Mouse (Mus musculus) midbrain, embryonic 12.5 days (tissue): Measurements from ENCODE around the gene St6galnac5. TPM values are rescaled to one million over a fixed set of nuclear protein-coding genes. Genes with fewer than 3 reads are reported as not detected.

Experiments used
- ATAC-seq: fragments of 200-750 bp; cut with Nextera tagmentation; 2 replicates; pipeline ENCODE4 v1.8.0; 2017; ENCODE audit warnings: low read depth, moderate TSS enrichment, moderate library complexity; ENCODE audit not compliant: low FRiP score
- H3K27ac ChIP-seq: fragments of 300-500 bp; sonication (generic); replicated peaks from 2 replicates; pipeline ENCODE4 v1.5.1; 2016; ENCODE audit warnings: mild to moderate bottlenecking
- H3K27me3 ChIP-seq: fragments of 300-500 bp; sonication (generic); 2 replicates; pipeline ENCODE4 v1.6.1; 2016; ENCODE audit warnings: mild to moderate bottlenecking
- H3K36me3 ChIP-seq: fragments of 300-500 bp; sonication (generic); 2 replicates; pipeline ENCODE4 v1.6.1; 2016
- H3K4me1 ChIP-seq: fragments of 300-500 bp; sonication (generic); 2 replicates; pipeline ENCODE4 v1.6.1; 2016
- H3K4me2 ChIP-seq: fragments of 300-500 bp; sonication (generic); replicated peaks from 2 replicates; pipeline ENCODE4 v1.6.1; 2016; ENCODE audit warnings: mild to moderate bottlenecking, moderate library complexity
- H3K4me3 ChIP-seq: fragments of 300-500 bp; sonication (generic); 2 replicates; pipeline ENCODE4 v1.5.1; 2016; ENCODE audit warnings: mild to moderate bottlenecking
- H3K9ac ChIP-seq: fragments of 300-500 bp; sonication (generic); replicated peaks from 2 replicates; pipeline ENCODE4 v1.6.1; 2016; ENCODE audit warnings: mild to moderate bottlenecking, moderate library complexity
- H3K9me3 ChIP-seq: fragments of 300-500 bp; sonication (generic); 2 replicates; pipeline ENCODE4 v1.6.1; 2016; ENCODE audit warnings: mild to moderate bottlenecking
- WGBS: fragments of 180-500 bp; shearing (Covaris S2); methylation state at CpG from one replicate; pipeline ENCODE4 v1.1.7; 2016; 5-methylcytosine and 5-hydroxymethylcytosine counted together
- polyA plus RNA-seq: library from polyadenylated mRNA; unstranded; fragments of >200 nt; fragmentation: Nextera tagmentation; extraction: Ambion mirVana; gene quantifications from 2 replicates; pipeline ENCODE4 v1.2.1, GENCODE M21; 2016

St6galnac5 gene
- polyA plus RNA-seq, 1 experiment from 2014 or later, result 5.6 TPM

- ATAC-seq, result no peak
- Histone ChIP-seq H3K4me3 (no peak overlapping the region), H3K4me1 (peaks cover 7% of the 10 kb centered on the region), H3K36me3 (no peaks in the 10 kb centered on the region), H3K4me2 (no peak overlapping the region), H3K27me3 (no peaks in the 10 kb centered on the region), H3K9ac (no peak overlapping the region), H3K27ac (no peak overlapping the region), H3K9me3 (no peaks in the 10 kb centered on the region)
- 78% methylated on average over 13 of the region's 13 CpGs for WGBS
These were observed 53.6 kb downstream of the St6galnac5 start for GRCm38 (mm10) chr3:152928287-152928975.

- no peaks in the 10 kb centered on the region for H3K27me3 ChIP-seq
- no peak for ATAC-seq
These were observed 55.9 kb downstream of the St6galnac5 start for GRCm38 (mm10) chr3:152926166-152926565.

GRCm38 (mm10) chr3:152925364-152925763 is 56.7 kb downstream of the St6galnac5 start:
- Histone ChIP-seq H3K4me1 (peaks cover 7% of the 10 kb centered on the region), H3K9me3 (no peaks in the 10 kb centered on the region), H3K4me3 (no peak overlapping the region), H3K27ac (no peak overlapping the region), H3K4me2 (no peak overlapping the region), H3K9ac (no peak overlapping the region), H3K27me3 (no peaks in the 10 kb centered on the region), H3K36me3 (no peaks in the 10 kb centered on the region)
- 92% methylated on average over 8 of the region's 8 CpGs for WGBS
- no peak for ATAC-seq

More at GRCm38 (mm10) chr3:152926166-152926565, 55.9 kb downstream of the St6galnac5 start:
- H3K36me3 ChIP-seq, result no peaks in the 10 kb centered on the region
- no peak overlapping the region for H3K9ac ChIP-seq
- no peak overlapping the region for H3K27ac ChIP-seq
- H3K9me3 ChIP-seq, result no peaks in the 10 kb centered on the region
- no peak overlapping the region for H3K4me3 ChIP-seq
- no peak overlapping the region for H3K4me2 ChIP-seq
- 77% methylated on average over 4 of the region's 4 CpGs for WGBS
- peaks cover 7% of the 10 kb centered on the region for H3K4me1 ChIP-seq

- Histone ChIP-seq H3K27me3 (no peaks in the 10 kb centered on the region), H3K4me1 (peaks cover 7% of the 10 kb centered on the region), H3K9me3 (no peaks in the 10 kb centered on the region), H3K9ac (no peak overlapping the region), H3K36me3 (no peaks in the 10 kb centered on the region), H3K4me2 (no peak overlapping the region), H3K4me3 (no peak overlapping the region), H3K27ac (no peak overlapping the region)
- no peak for ATAC-seq
- 77% methylated on average over 15 of the region's 15 CpGs for WGBS
These were observed 58.5 kb downstream of the St6galnac5 start for GRCm38 (mm10) chr3:152923530-152923929.

- Histone ChIP-seq H3K4me3 (no peak overlapping the region), H3K9me3 (no peaks in the 10 kb centered on the region), H3K36me3 (no peaks in the 10 kb centered on the region), H3K9ac (no peak overlapping the region), H3K4me2 (no peak overlapping the region), H3K27ac (no peak overlapping the region), H3K4me1 (no peaks in the 10 kb centered on the region), H3K27me3 (no peaks in the 10 kb centered on the region)
- ATAC-seq, result no peak
- 84% methylated on average over 3 of the region's 3 CpGs for whole genome bisulfite sequencing
These were observed 61.7 kb downstream of the St6galnac5 start for GRCm38 (mm10) chr3:152920365-152920764.

- Histone ChIP-seq H3K9ac (no peak overlapping the region), H3K4me1 (no peaks in the 10 kb centered on the region), H3K27ac (no peak overlapping the region), H3K4me3 (no peak overlapping the region), H3K27me3 (no peaks in the 10 kb centered on the region), H3K36me3 (no peaks in the 10 kb centered on the region), H3K9me3 (no peaks in the 10 kb centered on the region), H3K4me2 (no peak overlapping the region)
- no peak for ATAC-seq
- WGBS, result 82% methylated on average over 10 of the region's 10 CpGs
These were observed 62.9 kb downstream of the St6galnac5 start for GRCm38 (mm10) chr3:152919101-152919500.

GRCm38 (mm10) chr3:152917579-152917978 is 64.5 kb downstream of the St6galnac5 start:
- Histone ChIP-seq H3K9ac (no peak overlapping the region), H3K27ac (no peak overlapping the region), H3K4me1 (no peaks in the 10 kb centered on the region), H3K4me2 (no peak overlapping the region), H3K27me3 (no peaks in the 10 kb centered on the region), H3K4me3 (no peak overlapping the region), H3K9me3 (no peaks in the 10 kb centered on the region), H3K36me3 (no peaks in the 10 kb centered on the region)
- 86% methylated on average over 8 of the region's 8 CpGs for WGBS
- no peak for ATAC-seq

- H3K4me1 ChIP-seq, result no peaks in the 10 kb centered on the region
- no peaks in the 10 kb centered on the region for H3K36me3 ChIP-seq
- WGBS, result 93% methylated on average over 6 of the region's 6 CpGs
- H3K9me3 ChIP-seq, result no peaks in the 10 kb centered on the region
- no peak overlapping the region for H3K9ac ChIP-seq
- no peaks in the 10 kb centered on the region for H3K27me3 ChIP-seq
- no peak overlapping the region for H3K4me2 ChIP-seq
- H3K4me3 ChIP-seq, result no peak overlapping the region
- H3K27ac ChIP-seq, result no peak overlapping the region
- ATAC-seq, result no peak
These were observed 67.7 kb downstream of the St6galnac5 start for GRCm38 (mm10) chr3:152914376-152914775.

- Histone ChIP-seq H3K4me1 (no peaks in the 10 kb centered on the region), H3K27ac (no peak overlapping the region), H3K9me3 (no peaks in the 10 kb centered on the region), H3K4me3 (no peak overlapping the region), H3K9ac (no peak overlapping the region), H3K4me2 (no peak overlapping the region), H3K36me3 (no peaks in the 10 kb centered on the region), H3K27me3 (no peaks in the 10 kb centered on the region)
- no peak for ATAC-seq
- 98% methylated on average over 3 of the region's 3 CpGs for WGBS
These were observed 68.4 kb downstream of the St6galnac5 start for GRCm38 (mm10) chr3:152913625-152914024.

- WGBS, result 95% methylated on average over 10 of the region's 10 CpGs
- ATAC-seq, result no peak
These were observed 68.9 kb downstream of the St6galnac5 start for GRCm38 (mm10) chr3:152913150-152913549.

GRCm38 (mm10) chr3:152912216-152913101 is 69.6 kb downstream of the St6galnac5 start:
- Histone ChIP-seq H3K27me3 (no peaks in the 10 kb centered on the region), H3K9me3 (no peaks in the 10 kb centered on the region), H3K36me3 (no peaks in the 10 kb centered on the region), H3K4me1 (no peaks in the 10 kb centered on the region), H3K4me2 (no peak overlapping the region), H3K4me3 (no peak overlapping the region), H3K9ac (no peak overlapping the region), H3K27ac (no peak overlapping the region)
- no peak for ATAC-seq
- 80% methylated on average over 23 of the region's 23 CpGs for WGBS

More at GRCm38 (mm10) chr3:152913150-152913549, 68.9 kb downstream of the St6galnac5 start:
- Histone ChIP-seq H3K4me3 (no peak overlapping the region), H3K9ac (no peak overlapping the region), H3K36me3 (no peaks in the 10 kb centered on the region), H3K9me3 (no peaks in the 10 kb centered on the region), H3K27me3 (no peaks in the 10 kb centered on the region), H3K4me2 (no peak overlapping the region), H3K27ac (no peak overlapping the region), H3K4me1 (no peaks in the 10 kb centered on the region)

GRCm38 (mm10) chr3:152911578-152911977 is 70.5 kb downstream of the St6galnac5 start:
- Histone ChIP-seq H3K4me2 (no peak overlapping the region), H3K9ac (no peak overlapping the region), H3K9me3 (no peaks in the 10 kb centered on the region), H3K36me3 (no peaks in the 10 kb centered on the region), H3K4me1 (no peaks in the 10 kb centered on the region), H3K27me3 (no peaks in the 10 kb centered on the region), H3K4me3 (no peak overlapping the region), H3K27ac (no peak overlapping the region)
- 94% methylated on average over 4 of the region's 4 CpGs for WGBS
- no peak for ATAC-seq
